Mouse (Mus musculus) Patski (cell line): ENCODE measurements at regions not wholly inside any gene's neighbourhood (a gene's known extent, or its start where the extent isn't known, plus 50 kb on each side); places are given as distances from the start of the nearest gene placed in this dataset.

Experiments
- ATAC-seq: fragments of 100-300 bp; one replicate; pipeline ENCODE4 v1.8.0; 2021
- CTCF ChIA-PET: fragments of 350-600 bp; sonication (Branson Sonifier 250); formaldehyde crosslinking; loops from one replicate; lab custom pipeline; 2022; ENCODE audit warnings: inconsistent platforms; lab: Charles Lee
- POLR2A ChIA-PET: fragments of 350-600 bp; sonication (Branson Sonifier 250); formaldehyde crosslinking; loops from one replicate; lab custom pipeline; 2022; ENCODE audit warnings: antibody characterized with exemption, inconsistent platforms; lab: Charles Lee
- DNase-seq: peaks from one replicate; pipeline ENCODE4 v3.0.0-alpha.2; 2011; ENCODE audit warnings: low read depth, low spot score
- H3K27me3 ChIP-seq: fragments of 371-371 bp; one replicate; pipeline ENCODE4 v1.5.1; 2021
- CTCF ChIP-seq: fragments of 100-300 bp; IDR thresholded peaks from one replicate; pipeline ENCODE4 v1.5.1; 2021
- in situ Hi-C: fragments of 300-500 bp; cut with MboI; formaldehyde crosslinking; loops from 3 replicates; pipeline ENCODE4 v1.11.1; 2018; ENCODE audit warnings: low pct_unique_long_range_greater_than_20kb, mixed read lengths

DNA sequence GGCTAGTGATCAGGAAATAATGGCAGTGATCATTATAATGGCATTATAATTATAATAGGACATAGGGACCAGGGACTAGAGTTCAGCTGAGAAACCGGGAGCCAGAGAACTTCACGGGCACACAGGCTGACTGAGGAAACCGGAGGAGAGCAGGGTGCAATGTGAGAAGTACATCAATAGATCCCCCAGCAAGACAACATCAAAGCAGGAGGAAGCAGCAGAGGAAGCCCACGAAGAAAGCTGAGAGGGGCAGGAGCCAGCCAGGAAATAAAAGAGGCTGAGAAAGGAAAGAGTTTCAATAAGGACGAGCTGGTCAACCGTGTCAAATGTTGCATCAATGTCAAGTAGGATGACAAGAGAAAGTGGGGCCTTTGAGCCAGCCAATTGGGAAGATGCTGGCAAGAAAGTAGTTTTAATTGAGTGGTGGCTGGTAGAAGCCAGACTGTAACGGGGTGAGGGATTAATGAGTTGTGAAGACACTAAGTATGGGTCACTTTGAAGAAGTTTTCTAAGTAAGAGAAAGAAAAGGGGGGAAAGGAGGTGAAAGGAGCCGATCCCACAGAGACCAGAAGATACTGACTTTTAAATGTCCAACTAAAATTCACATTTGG is 66.0 kb upstream of the Cited2 start:
- ATAC-seq (no peak), DNase-seq (no peak)
- ChIA-PET CTCF (interaction anchor here (2.4 kb wide), 1 partner anchor 7 kb away, joined by 5 read pairs; no protein-coding TSS in a partner anchor), POLR2A (no interaction called here)
- H3K27me3 ChIP-seq, result no peaks in the 10 kb centered on the region
- TF ChIP-seq CTCF, result no peak
- in situ Hi-C loops, result no loop called here

- no peak for DNase-seq
- no peak for ATAC-seq
- POLR2A ChIA-PET, result no interaction called here
- in situ Hi-C loops, result no loop called here
- no peak for TF ChIP-seq CTCF
- CTCF ChIA-PET, result no interaction called here
- H3K27me3 ChIP-seq, result no peaks in the 10 kb centered on the region
Observed at GRCm38 (mm10) chr10:17659575-17659974, 63.4 kb upstream of the Cited2 start.

- TF ChIP-seq CTCF, result no peak
- CTCF ChIA-PET, result interaction anchor here (1.2 kb wide), 1 partner anchor 16 kb away, joined by 3 read pairs; no protein-coding TSS in a partner anchor
- H3K27me3 ChIP-seq, result no peaks in the 10 kb centered on the region
- ATAC-seq, result no peak
- no peak for DNase-seq
- POLR2A ChIA-PET, result no interaction called here
- in situ Hi-C loops, result no loop called here
Observed at GRCm38 (mm10) chr10:17660836-17661452, 62.1 kb upstream of the Cited2 start.

- no peak for ATAC-seq
- in situ Hi-C loops, result no loop called here
- DNase-seq, result no peak
- H3K27me3 ChIP-seq, result no peaks in the 10 kb centered on the region
- no peak for TF ChIP-seq CTCF
- ChIA-PET CTCF (no interaction called here), POLR2A (no interaction called here)
Observed at GRCm38 (mm10) chr10:17666089-17666488, 56.9 kb upstream of the Cited2 start.

DNA sequence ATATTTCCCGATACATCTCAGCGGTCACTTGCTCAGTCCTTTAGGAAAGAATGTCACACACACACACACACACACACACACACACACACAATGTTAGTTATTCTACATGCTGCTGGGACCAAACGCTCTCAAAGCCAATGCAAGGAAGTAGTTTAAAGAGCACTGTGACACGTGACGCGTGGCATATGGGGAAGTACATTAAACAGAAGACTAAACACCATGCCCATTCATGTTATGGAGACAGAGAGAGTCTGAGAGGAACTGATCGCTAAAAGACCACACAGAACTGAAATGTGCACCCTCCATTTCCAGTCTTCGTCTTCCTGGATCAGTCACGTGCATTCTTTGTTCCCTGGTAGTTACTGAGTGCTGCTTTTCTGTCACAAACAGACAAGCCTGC is 53.6 kb upstream of the Cited2 start:
- no peak for DNase-seq
- ATAC-seq, result no peak
- in situ Hi-C loops, result no loop called here
- POLR2A ChIA-PET, result no interaction called here
- no peak for TF ChIP-seq CTCF
- CTCF ChIA-PET, result interaction anchor here (1.5 kb wide), 1 partner anchor 35 kb away, joined by 3 read pairs; no protein-coding TSS in a partner anchor
- no peaks in the 10 kb centered on the region for H3K27me3 ChIP-seq
